Mouse (Mus musculus) layer of hippocampus, adult 8-10 months (tissue): Measurements from ENCODE around the gene Cmtm7. TPM values are rescaled to one million over a fixed set of nuclear protein-coding genes. Genes with fewer than 3 reads are reported as not detected.

ENCODE experiments used
- DNase-seq, 2 experiments: peaks; one replicate each; pipeline ENCODE4 v3.0.0; 2022; ENCODE audit warnings: low spot score in 2 of 2
- total RNA-seq, 4 experiments: library from RNA; stranded (reverse); gene quantifications; 2 replicates each; pipeline ENCODE4 v1.2.4; 2022

The Cmtm7 gene
- total RNA-seq: 1 to 10 TPM; 3.4 to 7.4 (median 5.3) TPM

- peak in 1 of 2 experiments; percentile 7 for DNase-seq
Measured at GRCm38 (mm10) chr9:114781526-114782212, at the start of gene Cmtm7. Gene Cmtm7, minus strand, starts transcription at chr9:114781856.

DNA sequence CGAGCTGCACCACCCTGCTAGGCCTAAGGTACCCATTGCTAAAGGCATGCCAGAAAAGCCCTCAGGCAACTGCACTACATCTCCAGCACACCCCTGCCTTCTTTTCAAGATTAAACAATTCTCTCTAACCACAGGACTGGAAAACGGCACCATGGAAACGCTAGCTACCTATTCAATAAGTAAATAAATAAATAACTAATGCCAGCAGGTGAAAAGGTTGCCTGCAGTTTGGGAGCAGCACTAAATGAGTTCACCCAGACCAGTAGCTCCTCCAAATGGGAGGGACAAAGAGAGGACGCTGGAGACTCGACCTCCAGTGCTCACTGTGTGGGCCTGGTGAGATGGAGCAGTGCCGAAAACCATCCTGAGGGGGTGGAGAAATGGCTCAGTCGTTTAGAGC lies 48.7 kb upstream of the Cmtm7 start:
- DNase-seq: no peak

GRCm38 (mm10) chr9:114829669-114830068 lies 48.0 kb upstream of the Cmtm7 start:
- no peak for DNase-seq

DNA sequence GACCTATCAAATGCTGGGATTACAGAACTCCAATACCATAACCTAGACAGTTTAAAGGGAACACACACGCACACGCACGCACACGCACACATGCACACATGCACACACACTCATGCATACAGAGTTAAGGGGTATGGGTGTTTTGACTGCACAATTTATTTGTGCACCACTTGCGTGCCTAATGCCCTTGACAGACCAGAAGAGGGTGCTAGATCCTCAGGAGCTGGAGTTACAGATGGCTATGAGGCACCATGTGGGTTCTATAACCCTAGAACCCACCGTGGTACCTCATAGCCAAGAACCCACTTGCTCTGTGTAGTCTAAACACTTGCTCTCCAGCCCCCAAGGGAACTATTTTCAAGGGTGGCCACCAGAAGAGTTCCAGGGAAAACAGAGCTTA lies 46.7 kb upstream of the Cmtm7 start:
- DNase-seq: no peak

GRCm38 (mm10) chr9:114827242-114827852 lies 45.7 kb upstream of the Cmtm7 start:
- DNase-seq: no peak

GRCm38 (mm10) chr9:114824166-114824565 lies 42.5 kb upstream of the Cmtm7 start:
- DNase-seq: no peak

DNA sequence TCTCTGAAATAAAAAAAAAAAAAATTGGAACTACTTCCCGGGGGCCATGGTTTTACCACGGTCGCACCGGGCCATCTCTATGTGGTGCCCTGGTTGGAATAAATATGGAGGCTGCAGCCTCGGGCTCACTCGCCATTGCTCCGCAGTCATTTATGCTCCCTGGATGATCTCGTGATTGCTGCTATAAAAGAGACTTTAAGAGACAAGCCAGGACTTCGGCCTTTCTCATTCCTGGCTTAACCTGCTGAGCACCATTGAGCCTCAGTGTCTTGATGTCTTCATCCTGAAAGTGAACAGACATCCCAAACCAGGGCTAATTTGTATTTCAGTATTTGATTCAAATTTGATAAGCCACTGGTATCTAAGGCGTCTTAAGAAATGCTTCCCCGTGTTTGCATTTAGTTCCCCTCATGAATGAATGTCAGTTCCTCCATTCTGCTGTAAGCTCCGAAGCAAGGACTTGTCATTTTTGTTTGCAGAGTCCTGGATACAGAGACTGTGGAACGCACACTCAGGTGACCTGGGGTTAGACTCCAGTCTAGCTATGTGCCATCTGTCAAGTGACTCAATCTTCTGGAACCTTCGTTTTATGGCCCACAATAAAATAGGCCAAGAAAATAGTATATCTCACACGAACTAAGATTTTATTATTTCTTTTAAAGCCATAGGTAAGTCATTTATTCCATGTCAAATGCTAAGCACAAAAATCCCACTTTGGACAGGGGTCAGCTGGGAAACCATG lies 40.1 kb upstream of the Cmtm7 start:
- DNase-seq: no peak

DNA sequence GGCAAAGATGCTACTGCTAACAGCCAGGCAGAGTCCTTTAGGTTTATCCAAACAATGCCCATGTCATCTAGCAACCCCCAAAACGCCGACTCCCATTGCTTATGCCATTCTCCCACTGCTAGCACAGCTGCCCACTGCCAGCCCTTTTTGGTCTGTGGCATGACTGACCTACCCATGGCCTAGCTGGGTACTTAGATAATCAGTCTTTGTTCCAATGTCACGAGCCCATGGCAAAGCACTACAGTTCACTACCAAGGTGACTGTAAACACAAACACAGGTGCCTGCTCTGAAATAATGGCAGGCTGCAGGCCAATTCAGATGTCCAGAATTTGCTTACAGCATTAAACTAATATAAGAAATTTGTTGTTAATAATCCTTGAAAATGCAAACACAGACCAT lies 37.3 kb upstream of the Cmtm7 start:
- no peak for DNase-seq

DNA sequence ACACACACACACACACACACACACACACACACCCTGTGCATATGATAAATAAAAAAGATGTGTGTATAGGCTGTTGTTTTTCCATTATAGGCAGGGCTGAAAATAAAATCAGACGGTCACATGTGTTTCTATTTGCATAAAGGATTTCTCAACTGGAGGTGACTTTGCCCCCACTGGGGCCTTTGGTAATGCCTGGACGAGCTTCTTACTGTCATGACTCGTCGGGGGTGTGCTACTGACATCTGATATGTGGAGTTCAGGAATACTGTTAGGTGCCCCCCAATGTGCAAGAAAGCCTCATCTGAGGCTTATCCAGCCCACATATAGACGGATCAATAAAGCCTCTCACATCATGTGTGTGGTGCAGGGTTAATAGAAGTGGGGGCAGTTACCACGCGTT lies 35.4 kb upstream of the Cmtm7 start:
- DNase-seq: no peak

DNA sequence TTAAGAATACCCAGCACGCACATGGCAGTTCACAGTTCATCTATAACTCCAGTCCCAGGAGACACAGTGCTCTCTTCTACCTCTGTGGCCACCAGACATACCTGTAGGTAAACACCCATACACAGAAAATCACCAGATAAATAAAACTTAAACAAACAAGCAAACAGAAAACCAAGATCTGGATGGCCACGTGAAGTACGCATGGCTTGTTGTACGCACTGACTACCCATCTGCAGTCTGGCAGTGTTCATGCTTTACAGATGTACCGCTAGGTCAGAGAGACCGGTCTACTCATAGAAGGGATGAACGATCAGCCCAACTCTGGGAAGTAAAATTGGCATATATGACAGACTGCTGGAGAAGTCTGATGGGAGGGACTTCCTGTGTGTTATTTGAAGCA lies 34.5 kb upstream of the Cmtm7 start:
- no peak for DNase-seq

DNA sequence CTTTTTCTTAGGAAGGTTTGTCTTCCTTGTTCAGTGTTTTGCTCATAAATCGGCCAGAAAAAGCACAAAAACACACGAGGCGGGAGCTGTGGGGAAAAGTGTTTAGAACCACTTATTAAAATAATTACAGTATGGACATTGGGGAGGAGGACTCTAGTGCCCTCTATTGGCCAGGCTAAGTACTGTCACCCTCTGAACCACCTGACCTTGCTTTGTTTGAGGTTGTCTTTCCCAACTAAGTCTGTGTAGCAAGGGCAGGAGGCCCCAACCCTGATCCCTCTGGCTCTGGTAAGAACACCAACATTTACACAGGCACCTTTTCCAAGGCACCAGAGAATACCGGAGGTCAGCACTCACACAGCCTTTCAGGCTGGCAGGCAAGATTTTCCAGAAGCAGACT lies 33.7 kb upstream of the Cmtm7 start:
- peak in 1 of 2 experiments; percentile 19 for DNase-seq

GRCm38 (mm10) chr9:114812001-114812400 lies 30.3 kb upstream of the Cmtm7 start:
- no peak for DNase-seq

GRCm38 (mm10) chr9:114810837-114811236 lies 29.2 kb upstream of the Cmtm7 start:
- no peak for DNase-seq

- DNase-seq: no peak
Measured at GRCm38 (mm10) chr9:114808671-114809070, 27.0 kb upstream of the Cmtm7 start.

DNA sequence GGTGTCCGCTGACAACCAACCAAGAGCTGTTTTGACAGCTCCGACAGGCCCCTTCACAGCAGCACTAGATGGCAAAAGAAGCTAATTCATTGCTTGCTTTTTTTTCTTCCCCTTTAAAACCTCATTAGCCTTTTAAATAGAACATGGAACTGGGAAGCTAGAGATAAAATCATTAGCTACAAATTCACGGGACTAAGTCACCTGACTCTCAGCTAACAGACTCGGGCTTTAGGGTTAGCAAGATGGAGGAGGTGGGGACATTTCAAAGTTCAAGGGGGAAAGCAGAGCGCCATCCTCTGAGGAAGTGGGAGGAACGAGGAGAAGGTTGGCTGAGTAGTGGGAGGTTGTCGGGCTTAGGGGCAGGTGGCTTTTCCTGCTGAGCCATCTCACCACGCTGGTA lies 25.6 kb upstream of the Cmtm7 start:
- no peak for DNase-seq

DNA sequence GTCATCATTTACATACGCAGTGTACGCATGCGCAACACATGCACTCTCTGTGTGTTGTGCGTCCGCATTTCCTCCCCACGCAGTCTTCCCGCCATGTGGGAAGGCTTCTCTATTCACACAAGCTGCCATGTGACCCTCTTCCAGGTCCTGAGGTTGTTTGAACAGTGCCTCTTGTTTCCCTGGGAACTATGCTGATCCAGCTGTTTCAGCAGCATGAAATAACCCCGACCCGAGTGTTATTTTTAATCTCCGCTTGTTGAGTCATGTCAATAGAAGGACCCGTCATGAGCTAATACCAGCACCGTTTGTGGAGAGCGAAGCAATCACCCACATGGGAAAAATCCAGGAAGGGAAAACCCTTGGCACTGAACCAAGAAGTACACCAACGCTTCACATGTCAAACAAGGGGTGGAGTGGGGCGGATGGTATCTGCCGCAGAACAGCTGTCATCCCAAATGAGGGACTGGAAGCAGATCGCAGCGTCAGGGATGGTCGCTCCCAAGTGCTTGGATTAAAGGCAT lies 23.6 kb upstream of the Cmtm7 start:
- DNase-seq: peak; percentile 75

DNA sequence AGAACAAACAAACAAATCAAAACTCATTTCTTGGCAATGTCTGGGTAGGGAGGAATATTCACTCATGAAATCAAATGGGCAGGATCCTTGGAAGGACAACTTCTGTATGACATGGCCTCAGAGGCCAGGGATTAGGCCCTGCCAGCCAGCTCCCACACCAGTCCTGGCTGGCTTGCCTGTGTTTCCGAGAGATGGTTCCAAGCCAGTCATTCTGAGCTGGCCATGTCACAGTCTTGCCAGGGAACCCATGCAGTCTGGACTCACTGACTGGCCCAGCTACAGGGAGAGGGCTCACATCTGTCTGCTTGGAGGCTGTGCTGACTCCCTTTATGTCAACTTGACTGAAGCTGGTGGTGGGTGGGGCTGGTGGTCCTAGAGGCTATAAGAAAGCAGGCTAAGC lies 20.5 kb upstream of the Cmtm7 start:
- DNase-seq: no peak

GRCm38 (mm10) chr9:114801301-114801700 lies 19.6 kb upstream of the Cmtm7 start:
- DNase-seq: no peak

GRCm38 (mm10) chr9:114799498-114800107 lies 17.9 kb upstream of the Cmtm7 start:
- no peak for DNase-seq

GRCm38 (mm10) chr9:114798845-114799244 lies 17.2 kb upstream of the Cmtm7 start:
- DNase-seq: no peak

DNA sequence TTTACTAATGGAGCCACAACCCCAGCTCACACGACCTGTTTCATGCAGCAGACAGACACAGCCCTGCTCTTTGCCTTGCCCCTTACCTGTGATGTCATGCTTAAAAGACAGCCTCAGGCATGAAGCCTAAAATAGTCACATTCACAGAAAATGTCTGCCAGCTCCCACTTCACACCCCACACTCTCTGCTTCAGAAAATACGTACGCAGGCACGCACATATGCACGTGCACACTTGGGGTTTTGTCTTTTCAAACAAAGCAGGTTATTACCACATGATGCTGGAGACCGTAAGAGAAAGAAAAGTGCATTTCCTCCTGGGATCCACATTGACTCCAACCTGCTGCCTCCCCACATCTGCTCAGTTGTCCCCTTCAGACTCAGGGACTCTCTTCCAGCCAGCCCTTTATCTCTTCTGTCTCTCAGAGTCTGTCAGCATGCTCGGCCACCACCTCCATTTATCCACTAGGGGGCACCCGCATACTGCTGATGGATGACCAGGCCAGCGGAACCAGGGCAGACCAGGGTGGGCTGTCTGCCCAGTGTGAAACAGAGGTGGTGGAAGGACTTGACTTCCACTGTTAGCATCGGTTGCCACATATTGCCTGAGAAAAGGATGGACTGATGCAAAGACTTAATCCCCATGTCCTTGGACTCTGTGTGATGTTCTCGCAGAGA lies 15.8 kb upstream of the Cmtm7 start:
- peak; percentile 71 to 87 for DNase-seq
